Mouse (Mus musculus): ENCODE measurements around the gene Msi2.

The Msi2 gene

GRCm38 (mm10) chr11:88675526-88676353 is 42.6 kb downstream of the Msi2 start:
- DNase-seq = no peak

- DNase-seq = no peak
These were observed 44.2 kb downstream of the Msi2 start for GRCm38 (mm10) chr11:88674075-88674474.

- DNase-seq = no peak
These were observed 47.4 kb downstream of the Msi2 start for GRCm38 (mm10) chr11:88670925-88671324.

GRCm38 (mm10) chr11:88669106-88669505 is 49.2 kb downstream of the Msi2 start:
- no peak for DNase-seq

- no peak for DNase-seq
These were observed 50.0 kb downstream of the Msi2 start for GRCm38 (mm10) chr11:88668345-88668744.

GRCm38 (mm10) chr11:88665799-88666198 is 52.5 kb downstream of the Msi2 start:
- DNase-seq = no peak

- DNase-seq = no peak
These were observed 56.7 kb downstream of the Msi2 start for GRCm38 (mm10) chr11:88661444-88662180.

GRCm38 (mm10) chr11:88660404-88660803 is 57.9 kb downstream of the Msi2 start:
- DNase-seq = no peak

GRCm38 (mm10) chr11:88658926-88659325 is 59.4 kb downstream of the Msi2 start:
- DNase-seq = no peak

- DNase-seq = no peak
These were observed 62.5 kb downstream of the Msi2 start for GRCm38 (mm10) chr11:88655786-88656185.

GRCm38 (mm10) chr11:88655214-88655566 is 63.1 kb downstream of the Msi2 start:
- no peak for DNase-seq

- no peak for DNase-seq
These were observed 63.7 kb downstream of the Msi2 start for GRCm38 (mm10) chr11:88654391-88655213.

- DNase-seq = no peak
These were observed 68.0 kb downstream of the Msi2 start for GRCm38 (mm10) chr11:88650275-88650674.

- DNase-seq = no peak
These were observed 69.3 kb downstream of the Msi2 start for GRCm38 (mm10) chr11:88649009-88649408.

GRCm38 (mm10) chr11:88648407-88648806 is 69.9 kb downstream of the Msi2 start:
- no peak for DNase-seq

GRCm38 (mm10) chr11:88646493-88646892 is 71.8 kb downstream of the Msi2 start:
- DNase-seq = no peak

- no peak for DNase-seq
These were observed 72.5 kb downstream of the Msi2 start for GRCm38 (mm10) chr11:88645821-88646220.

GRCm38 (mm10) chr11:88644719-88645118 is 73.6 kb downstream of the Msi2 start:
- no peak for DNase-seq

GRCm38 (mm10) chr11:88639862-88640261 is 78.5 kb downstream of the Msi2 start:
- DNase-seq = no peak

GRCm38 (mm10) chr11:88638936-88639542 is 79.3 kb downstream of the Msi2 start:
- DNase-seq = no peak

- DNase-seq = no peak
These were observed 80.1 kb downstream of the Msi2 start for GRCm38 (mm10) chr11:88638254-88638653.

- no peak for DNase-seq
These were observed 81.4 kb downstream of the Msi2 start for GRCm38 (mm10) chr11:88636934-88637333.

- DNase-seq = no peak
These were observed 82.0 kb downstream of the Msi2 start for GRCm38 (mm10) chr11:88636319-88636718.

Measured in thymus, postnatal 4 days (tissue).